Mouse (Mus musculus) bone marrow, adult 2 months (tissue): ENCODE data around the gene Mab21l1. TPM values are rescaled to one million over a fixed set of nuclear protein-coding genes. Genes with fewer than 3 reads are reported as not detected.

Source experiments
- H3K27ac ChIP-seq: fragments of 200-500 bp; 2 replicates; pipeline ENCODE4 v1.5.1; 2012; ENCODE audit warnings: low read depth, mild to moderate bottlenecking, control low read depth, inconsistent platforms, low read length; ENCODE audit not compliant: control insufficient read depth, poor library complexity, insufficient read depth
- H3K4me1 ChIP-seq: fragments of 200-500 bp; 2 replicates; pipeline ENCODE4 v1.6.1; 2011; ENCODE audit warnings: low read length; ENCODE audit not compliant: control insufficient read depth, insufficient read depth
- H3K4me3 ChIP-seq: fragments of 200-500 bp; replicated peaks from 2 replicates; pipeline ENCODE3; 2011; ENCODE audit warnings: mild to moderate bottlenecking, low read depth, low read length, control low read depth; ENCODE audit not compliant: control insufficient read depth
- CTCF ChIP-seq: fragments of 200-500 bp; IDR thresholded peaks from 2 replicates; pipeline ENCODE4 v1.5.1; 2011; ENCODE audit warnings: low read length, control low read depth; ENCODE audit not compliant: control insufficient read depth, insufficient read depth
- POLR2A ChIP-seq: fragments of 200-500 bp; IDR thresholded peaks from 2 replicates; pipeline ENCODE4 v1.6.1; 2011; ENCODE audit warnings: low read depth, mild to moderate bottlenecking, control low read depth, low read length, borderline replicate concordance; ENCODE audit not compliant: control insufficient read depth
- WGBS: fragments of 180-500 bp; shearing (Covaris S2); methylation state at CpG from one replicate; pipeline ENCODE4 v1.1.7; 2018; 5-methylcytosine and 5-hydroxymethylcytosine counted together
- polyA plus RNA-seq: library from polyadenylated mRNA; stranded (reverse); fragments of >200 nt; gene quantifications from 2 replicates; pipeline ENCODE4 v1.2.4, GENCODE M21; 2011; ENCODE audit warnings: low replicate concordance; ENCODE audit not compliant: missing spikeins, insufficient read depth, insufficient read length

The Mab21l1 gene
- polyA plus RNA-seq, 1 experiment = not detected

- WGBS = 6% methylated on average over 45 of the region's 45 CpGs
- H3K27ac ChIP-seq = no peak overlapping the region
- no peak for TF ChIP-seq CTCF
- TF ChIP-seq POLR2A = no peak
- H3K4me3 ChIP-seq = no peak overlapping the region
- H3K4me1 ChIP-seq = no peaks in the 10 kb centered on the region; the same call in 1 of the 2 replicates
These were observed 1.1 kb downstream of the Mab21l1 start for GRCm38 (mm10) chr3:55783171-55784081.

- H3K4me3 ChIP-seq = no peak overlapping the region
- 33% methylated on average over 7 of the region's 7 CpGs for WGBS
- H3K27ac ChIP-seq = no peak overlapping the region
- TF ChIP-seq POLR2A = no peak
- TF ChIP-seq CTCF = no peak
- H3K4me1 ChIP-seq = no peaks in the 10 kb centered on the region; the same call in 1 of the 2 replicates
These were observed 1.8 kb downstream of the Mab21l1 start for GRCm38 (mm10) chr3:55784101-55784500.

GRCm38 (mm10) chr3:55785266-55785980, 3.1 kb downstream of the Mab21l1 start:
- no peak overlapping the region for H3K4me3 ChIP-seq
- TF ChIP-seq POLR2A (no peak), CTCF (no peak)
- 80% methylated on average over 4 of the region's 4 CpGs for WGBS
- H3K27ac ChIP-seq = no peak overlapping the region
- H3K4me1 ChIP-seq = no peaks in the 10 kb centered on the region; the same call in 1 of the 2 replicates

GRCm38 (mm10) chr3:55785981-55786725, 3.8 kb downstream of the Mab21l1 start:
- Histone ChIP-seq H3K4me3 (no peak overlapping the region), H3K4me1 (no peaks in the 10 kb centered on the region; the same call in 1 of the 2 replicates), H3K27ac (no peak overlapping the region)
- no peak for TF ChIP-seq POLR2A
- TF ChIP-seq CTCF = no peak
- WGBS = 74% methylated on average over 3 of the region's 3 CpGs

GRCm38 (mm10) chr3:55786835-55787486, 4.7 kb downstream of the Mab21l1 start:
- TF ChIP-seq CTCF (no peak), POLR2A (no peak)
- WGBS = 57% methylated on average over 17 of the region's 17 CpGs
- no peak overlapping the region for H3K4me3 ChIP-seq

GRCm38 (mm10) chr3:55787487-55788213, 5.3 kb downstream of the Mab21l1 start:
- WGBS = 2% methylated on average over 54 of the region's 54 CpGs
- Histone ChIP-seq H3K27ac (no peak overlapping the region), H3K4me3 (no peak overlapping the region), H3K4me1 (no peaks in the 10 kb centered on the region; the same call in 1 of the 2 replicates)
- no peak for TF ChIP-seq POLR2A
- TF ChIP-seq CTCF = no peak

More at GRCm38 (mm10) chr3:55786835-55787486, 4.7 kb downstream of the Mab21l1 start:
- H3K4me1 ChIP-seq = no peaks in the 10 kb centered on the region; the same call in 1 of the 2 replicates
- no peak overlapping the region for H3K27ac ChIP-seq

GRCm38 (mm10) chr3:55788214-55788586, 5.9 kb downstream of the Mab21l1 start:
- Histone ChIP-seq H3K4me1 (no peaks in the 10 kb centered on the region; the same call in 1 of the 2 replicates), H3K4me3 (no peak overlapping the region), H3K27ac (no peak overlapping the region)
- 6% methylated on average over 4 of the region's 4 CpGs for WGBS
- no peak for TF ChIP-seq CTCF
- TF ChIP-seq POLR2A = no peak
